Mouse (Mus musculus) urinary bladder, adult 18-20 months (tissue): Measurements from ENCODE around the gene Mb.
"Not testable (repeated sequence)": the region's sequence is repeated elsewhere in the genome, so short reads cannot be mapped to it uniquely, and the experiment has no call there.

Source experiments
- DNase-seq, 2 experiments: peaks; one replicate each; pipeline ENCODE4 v3.0.0; 2022; ENCODE audit warnings: low spot score in 2 of 2, mixed read lengths in 2 of 2

Gene Mb

DNA sequence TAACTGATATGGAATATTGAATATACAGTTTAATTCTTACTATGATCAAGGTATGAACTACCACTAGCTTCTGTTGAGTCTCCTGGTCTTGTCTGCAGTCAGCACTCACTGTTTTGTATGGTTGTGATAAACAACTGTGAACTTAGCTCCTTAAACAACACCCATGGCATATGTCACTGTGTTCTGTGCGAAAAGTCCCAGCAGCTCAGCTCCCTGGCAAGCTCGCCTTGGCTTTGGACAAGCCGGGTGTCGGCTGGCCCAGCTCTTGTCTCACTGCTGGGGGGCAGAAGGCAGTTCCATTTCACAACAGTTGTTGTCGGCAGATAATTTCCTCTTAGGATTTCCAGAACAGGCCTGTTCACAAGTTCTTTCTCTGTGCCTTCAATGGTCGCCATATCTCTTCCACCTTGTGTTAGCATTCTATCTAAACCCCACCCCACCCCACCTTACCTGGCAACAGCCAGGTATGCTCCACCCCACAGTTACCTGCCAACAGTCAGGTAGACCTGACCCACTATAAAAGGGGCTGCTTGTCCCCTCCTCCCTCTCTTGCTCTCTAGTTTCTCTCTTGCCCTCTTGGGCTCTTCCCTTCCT lies 14.9 kb upstream of the Mb start:
- DNase-seq = no peak

DNA sequence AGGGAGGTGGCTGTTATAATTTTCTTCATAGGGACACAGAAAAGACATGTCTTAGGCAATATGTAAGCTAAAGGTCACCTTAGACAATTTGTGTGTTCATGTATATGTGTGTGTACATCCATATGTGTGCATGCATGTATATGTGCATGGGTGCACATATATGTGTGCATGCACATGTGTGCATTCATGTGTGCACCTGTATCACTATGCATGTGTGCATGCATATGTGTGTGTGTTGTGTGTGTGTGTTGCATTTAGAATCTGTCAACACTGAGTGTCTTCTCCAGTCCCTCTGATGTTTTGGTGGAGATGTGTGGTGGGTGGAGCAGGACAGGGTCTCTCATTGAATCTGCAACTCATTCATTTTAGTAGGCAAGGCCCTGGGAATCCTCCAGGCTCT lies 12.3 kb upstream of the Mb start:
- DNase-seq = no peak

DNA sequence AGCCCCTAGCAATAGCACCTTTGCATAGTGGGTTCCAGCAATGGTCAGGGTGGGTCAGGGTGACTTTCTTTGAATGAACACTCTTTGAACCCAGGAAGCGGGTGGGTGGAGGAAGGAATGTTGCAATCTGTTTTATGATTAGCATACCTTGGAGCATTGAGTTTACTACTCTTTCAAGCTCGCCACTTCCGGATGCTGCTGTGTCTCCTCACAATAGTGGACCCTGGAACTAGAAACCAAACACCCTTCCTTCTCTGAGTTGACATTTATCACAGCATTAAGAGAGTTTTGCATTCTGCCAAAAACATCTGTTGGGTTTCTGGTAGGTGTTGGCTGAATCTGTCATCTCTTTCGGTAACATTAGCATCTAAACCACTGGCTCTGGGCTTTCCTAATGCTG lies 8.9 kb upstream of the Mb start:
- DNase-seq = not testable (repeated sequence)

DNA sequence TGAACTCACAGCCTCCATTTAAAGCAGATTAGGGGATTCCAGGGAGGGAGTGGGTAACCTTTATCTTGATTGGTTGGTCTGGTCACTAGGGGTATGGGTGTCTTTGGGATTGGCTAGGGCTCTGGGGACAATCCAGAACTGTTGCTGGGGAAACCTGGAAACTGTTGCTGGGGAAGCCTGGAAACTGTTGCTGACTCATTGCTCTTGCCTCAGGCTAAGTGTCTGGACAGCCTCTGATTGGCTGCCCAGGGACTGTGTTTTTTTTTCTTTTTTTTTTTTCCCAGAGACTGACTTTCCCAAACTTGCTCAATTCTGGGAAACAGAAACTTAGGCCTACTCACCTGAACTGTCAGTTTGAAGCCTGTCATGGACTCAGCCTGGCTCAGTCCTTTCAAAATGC lies 8.1 kb upstream of the Mb start:
- no peak for DNase-seq

DNA sequence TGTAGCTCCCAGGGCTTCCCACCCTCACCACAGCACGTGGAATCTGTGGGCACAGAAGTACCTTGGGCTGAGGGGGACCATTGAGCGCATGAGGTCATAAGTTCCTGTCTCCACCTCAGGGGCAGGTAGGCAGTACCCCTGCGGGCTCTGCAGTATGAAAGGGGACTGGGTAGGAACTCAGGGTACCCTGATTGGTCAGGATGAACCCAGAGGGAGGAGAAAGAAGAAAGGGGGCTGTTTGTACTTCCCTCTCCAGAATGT lies 6.3 kb upstream of the Mb start:
- no peak for DNase-seq

DNA sequence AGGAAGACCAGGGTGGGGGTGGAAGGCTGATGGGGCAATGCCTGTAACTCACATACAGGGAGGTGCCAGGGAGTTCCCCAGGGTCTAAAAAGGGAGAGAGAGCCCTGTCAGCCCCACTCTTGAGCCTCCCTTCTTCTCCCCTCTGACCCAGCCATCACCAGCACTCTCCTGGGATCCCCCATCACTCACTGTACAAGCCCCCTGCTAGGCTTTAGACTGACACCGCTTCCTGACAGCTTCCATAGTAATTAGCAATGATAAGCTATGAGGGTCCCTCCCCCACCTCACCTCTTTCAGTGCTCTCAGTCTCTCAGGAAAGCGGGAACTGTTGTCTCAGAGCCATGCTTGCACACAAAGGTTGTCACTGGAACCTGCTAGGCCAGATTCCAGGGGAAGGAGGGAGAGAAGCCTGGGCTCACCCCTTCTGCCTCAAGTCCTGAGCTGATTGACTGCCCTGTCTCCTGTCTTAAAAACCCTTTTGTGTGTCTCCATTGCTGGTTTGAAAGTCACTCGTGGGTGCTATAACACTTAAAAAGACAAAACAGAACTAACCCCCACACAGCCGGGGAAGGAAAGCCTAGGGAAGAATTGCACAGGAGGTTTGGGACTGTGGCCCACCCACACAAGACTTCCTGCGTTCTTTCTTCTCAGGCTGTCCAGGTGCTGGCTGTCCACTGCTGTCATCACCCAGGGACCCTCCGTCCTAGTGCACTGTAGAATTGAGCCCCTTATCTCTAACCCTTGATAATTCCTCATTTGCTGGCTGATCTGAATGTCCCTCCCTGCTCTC lies 5.7 kb upstream of the Mb start:
- no peak for DNase-seq

DNA sequence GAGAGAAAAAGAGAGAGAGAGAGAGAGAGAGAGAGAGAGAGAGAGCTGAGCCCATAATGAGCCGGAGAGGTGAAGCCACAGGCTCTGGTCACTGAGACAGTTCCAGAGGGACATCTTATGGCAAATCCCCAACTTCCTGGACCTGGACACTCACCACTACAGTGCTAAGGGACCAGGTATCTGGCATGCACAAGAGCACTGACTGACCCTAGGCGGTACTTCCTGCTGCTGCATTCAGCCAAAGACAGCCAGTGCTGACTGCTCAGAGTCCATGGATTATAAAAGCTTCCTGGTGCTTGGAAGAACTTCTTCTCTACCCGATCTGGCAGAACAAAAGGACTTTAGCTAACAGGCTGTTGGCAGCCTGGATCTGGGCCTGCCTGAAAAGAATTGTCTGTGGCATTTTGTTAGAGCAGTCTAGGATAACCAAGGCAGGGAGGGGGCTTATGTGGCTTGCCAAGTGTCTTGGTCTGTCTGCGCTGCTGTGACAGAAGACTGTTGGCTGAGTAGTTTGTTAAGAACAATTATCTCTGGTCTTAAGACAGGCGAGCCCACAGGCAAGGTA lies 4.2 kb upstream of the Mb start:
- DNase-seq = no peak

DNA sequence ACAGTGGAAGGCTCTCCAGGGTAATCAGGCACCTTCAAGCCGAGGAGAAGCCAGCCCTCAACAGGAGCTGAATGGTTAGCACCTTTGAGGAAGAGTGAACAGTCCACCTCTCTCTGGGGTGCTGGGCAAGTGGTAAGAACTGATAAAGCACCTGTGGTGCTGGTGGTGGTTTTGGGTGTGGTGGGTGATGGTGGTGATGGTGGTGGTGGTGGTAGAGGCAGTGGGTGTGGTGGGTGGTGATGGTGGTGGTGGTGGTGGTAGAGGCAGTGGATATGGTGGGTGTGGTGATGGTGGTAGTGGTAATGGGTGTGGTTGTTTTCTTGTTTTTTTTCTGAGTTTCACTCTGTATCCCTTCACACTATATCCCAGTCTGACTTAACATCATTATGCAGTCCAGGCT lies 2.6 kb upstream of the Mb start:
- DNase-seq = no peak

DNA sequence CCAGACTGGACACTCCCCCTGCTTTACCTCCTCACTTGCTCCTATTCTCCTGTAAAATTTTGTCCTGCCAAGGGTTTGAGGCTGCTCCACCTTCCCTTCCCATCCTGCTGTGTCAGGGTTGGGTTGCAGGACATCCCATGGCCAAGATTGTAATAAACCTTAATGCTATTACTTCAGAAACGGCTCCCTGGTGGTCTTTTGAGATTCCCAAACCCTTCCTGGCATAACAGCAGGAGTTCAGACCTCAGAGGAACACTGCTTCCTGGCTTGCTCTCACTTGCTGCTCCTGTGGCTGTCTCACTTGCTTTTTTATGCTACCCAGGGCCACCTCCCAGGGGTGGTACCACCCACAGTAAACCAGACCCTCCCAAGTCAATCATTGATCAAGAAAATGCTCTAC lies 1.7 kb upstream of the Mb start:
- DNase-seq = no peak

DNA sequence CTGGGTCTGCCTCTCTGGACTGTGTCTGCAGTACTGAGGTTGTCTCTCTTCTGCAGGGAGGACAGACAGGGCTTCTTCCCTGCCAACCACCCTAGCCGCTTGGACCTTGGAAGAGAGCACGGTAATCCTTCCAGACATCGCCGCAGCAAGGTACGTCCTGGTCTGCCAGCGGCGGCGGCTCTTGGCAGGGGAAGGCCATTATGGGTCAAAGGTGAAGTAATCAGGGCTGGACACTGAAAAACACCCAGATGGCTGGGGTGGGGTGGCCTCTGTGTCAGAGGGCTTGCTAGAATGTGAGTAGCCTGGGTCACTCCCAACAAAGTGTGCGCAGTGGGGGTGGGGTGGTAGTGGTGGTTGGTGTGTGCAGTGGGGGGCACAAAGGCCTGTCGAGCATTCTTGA lies 4.9 kb downstream of the Mb start:
- DNase-seq = no peak

DNA sequence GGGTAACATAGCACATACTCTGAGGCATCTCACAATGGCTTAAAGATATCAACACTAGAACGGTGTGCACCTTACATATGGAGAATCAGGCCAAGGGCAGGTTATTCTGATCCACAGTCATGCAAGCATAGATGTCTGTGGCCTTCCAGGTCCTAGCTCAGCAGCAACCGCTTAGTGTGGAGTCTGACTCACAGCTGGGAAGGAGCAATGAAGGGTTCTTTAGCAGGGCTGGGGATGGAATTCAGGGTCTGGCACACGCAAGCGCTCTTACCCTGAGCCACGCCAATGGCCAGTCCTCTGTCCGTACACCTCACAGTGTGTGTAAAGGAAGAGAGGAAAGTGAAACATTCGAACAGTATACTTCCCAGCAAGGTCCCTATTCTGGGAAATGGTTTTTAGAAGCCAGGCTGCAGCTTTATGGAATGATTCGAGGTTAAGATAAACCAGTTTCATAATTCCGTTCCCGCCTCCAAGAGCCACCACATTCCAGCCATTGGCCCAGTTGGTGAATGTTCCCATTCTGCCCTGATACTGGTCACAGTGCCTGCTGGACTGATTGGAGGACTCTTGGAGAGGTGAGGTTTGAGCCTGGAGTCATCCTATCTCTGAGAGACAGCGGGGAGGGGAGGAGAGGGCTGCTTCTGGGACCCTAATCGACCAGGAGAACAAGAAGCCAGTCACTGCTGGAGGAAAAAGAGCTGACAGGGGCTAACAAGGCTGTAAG lies 5.7 kb downstream of the Mb start, which contains the start of gene Apol6:
Gene Apol6 (plus strand): TSS at position 133 of the 724 bp plus-strand sequence.
- DNase-seq = no peak

DNA sequence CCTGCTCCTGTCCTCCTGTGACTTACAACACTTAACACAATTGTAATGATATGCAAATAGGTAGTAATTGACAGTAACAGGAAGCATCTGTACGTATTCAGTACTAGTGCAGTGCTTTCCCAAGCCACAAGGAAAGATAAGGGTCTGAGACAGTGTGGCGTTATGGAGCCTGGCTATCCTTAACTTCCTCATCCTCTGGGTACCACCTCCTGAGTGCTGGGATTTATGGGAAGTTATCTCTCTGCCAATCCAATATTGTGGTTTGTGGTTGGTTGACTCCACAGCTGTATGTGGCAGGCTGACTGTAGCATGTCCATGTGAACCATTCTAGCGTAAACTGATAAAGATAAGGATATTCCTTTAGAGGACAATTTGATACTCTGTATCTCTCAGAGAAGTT lies 9.7 kb downstream of the Mb start:
- DNase-seq = no peak

DNA sequence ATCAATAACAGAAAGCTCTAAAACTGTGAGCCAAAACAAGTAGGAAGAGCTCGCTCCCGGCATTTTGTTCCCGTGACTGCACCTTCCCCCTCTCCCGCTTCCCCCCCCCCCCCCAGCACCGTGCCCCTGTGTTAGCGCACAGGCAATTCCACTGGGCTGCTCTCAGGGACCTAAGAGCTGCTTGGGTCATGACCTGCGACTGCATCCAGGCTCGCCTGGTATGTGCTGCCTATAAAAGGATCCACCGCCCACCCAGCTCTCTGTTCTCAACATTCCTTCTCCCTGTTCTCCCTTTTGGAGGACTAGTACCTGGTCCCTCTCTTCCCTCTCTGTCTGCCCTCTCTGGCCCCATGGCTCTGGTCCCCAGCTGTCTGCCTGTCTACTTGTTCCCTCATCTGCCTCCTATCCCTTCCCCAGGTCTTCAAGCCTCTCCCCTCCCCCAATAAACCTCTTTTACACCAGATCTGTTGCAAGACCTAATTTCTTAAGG lies 11.2 kb downstream of the Mb start:
- DNase-seq = no peak

DNA sequence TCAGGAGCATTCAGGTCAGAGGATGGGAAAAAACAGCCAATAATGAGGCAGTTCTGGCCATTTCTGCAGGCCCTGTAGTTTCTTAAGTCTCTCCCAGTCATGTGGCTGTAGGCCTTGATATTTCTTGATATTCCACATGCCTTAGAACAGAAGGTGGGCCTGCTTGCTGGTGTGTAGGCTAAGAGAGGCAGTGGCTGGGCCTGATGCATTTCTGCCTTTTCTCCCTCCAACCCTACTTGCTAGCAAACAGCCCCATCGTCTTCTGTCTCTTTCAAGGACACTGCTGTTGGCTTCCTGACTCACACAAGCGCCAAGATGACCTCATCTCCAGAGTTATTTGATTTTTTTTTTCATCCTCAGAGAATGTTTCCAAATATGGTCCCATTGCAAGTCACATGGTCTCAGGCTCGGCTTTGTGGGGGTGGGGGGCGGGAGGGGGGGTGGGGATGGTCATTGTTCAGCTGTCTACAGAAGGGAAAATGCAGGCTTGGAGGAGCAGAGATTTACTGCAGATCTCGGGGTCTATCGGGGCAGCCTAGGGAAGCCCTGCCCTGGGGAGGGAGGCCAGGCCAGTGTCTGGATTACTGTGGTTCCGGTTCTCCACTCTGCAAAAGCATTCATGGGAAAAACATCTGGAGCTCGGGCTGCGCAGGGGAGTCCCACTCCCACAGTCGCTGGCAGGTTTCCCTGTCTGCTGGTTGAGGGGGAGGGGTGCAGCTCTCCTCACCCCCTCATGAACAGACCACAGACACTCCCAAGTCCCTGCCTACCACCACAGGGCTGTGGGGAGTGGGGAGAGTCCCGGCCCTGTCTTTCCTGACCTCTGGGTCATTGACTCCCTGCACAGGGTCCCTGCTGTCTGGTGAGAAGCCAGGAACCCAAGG lies 12.9 kb downstream of the Mb start:
- peak in 1 of 2 experiments; percentile 56 for DNase-seq

DNA sequence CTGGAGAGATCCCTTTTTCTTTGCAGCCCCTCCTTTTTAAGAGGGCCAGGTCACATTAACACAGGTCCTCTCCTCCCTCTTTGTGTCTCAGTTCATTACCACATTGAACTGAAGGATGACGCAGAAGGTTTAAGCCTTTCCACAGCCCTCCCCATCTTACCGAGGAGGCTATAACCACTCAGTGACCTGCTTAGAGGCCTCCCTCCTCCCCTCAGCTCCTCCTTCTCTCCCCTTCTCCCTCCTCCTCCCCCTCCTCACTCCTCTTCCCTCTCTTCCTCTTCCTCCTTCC lies 13.5 kb downstream of the Mb start:
- DNase-seq = no peak

DNA sequence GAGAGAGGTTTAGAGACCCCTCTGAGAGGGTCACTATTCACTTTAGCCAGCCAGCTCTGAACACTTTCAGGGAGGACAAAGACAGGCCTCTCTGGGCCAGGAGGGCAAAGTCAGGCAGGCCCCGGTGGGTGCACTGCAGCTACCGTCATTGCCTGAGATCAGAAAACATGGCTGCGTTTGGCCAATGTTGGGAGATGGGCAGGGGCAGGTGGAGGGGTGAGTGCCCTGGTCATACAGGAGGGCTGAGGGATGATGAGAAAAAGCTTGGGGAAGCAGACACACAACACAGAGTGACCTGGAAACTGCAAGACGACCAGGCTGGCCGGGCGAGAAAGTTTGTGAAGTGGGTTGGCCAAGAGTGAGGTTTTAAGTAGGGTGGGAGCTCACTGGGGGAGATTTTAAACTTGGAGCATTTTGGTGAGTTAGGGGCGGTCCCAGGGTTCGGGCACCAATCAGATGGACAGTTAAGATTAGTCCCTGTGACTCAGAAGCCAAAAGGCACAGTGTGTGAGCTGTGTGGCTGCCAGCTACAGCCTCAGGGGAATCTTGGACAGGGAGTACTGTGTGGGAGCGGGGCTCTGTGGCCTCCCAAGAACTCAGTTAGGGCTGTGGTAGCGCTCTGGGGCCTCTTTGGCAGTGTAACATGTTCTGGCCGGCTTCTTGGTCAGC lies 14.0 kb downstream of the Mb start:
- DNase-seq = peak in 1 of 2 experiments; percentile 60

DNA sequence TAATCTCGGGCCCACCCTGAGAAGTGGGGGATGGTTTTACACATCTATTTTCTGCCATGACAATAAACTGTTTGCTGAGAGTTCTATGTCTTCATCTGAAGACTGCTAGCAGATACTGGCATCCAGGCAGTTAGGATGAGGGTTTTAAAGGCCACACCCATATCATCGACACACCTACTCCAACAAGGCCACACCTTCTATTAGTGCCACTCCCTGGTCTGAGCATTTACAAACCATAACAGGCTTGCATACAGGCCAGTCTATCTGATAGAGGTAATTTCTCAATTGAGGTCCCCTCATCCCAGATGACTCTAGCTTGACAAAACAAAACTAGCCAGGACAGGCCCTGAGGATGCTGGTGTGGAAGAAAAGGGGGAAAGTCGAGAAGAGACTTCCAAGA lies 14.8 kb downstream of the Mb start:
- DNase-seq = no peak

DNA sequence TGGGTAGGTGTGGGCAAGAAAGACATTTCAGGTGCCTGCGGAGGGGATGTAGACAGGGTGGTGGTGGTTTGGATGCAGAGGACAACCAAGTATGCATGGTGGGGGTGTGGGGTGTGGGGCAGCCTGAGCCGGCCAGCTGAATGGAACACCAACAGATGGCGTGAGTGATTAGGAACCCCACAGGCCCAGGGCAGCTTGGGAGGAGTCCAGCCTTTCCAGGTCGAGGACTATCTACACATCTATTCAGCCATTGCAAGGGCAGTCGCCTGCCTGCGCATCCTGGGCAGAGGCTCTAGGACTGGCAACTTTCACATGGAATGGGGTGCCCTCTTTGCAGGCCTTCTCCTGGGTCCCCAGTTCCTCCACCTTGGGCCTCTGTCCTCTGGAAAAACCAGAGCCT lies 15.9 kb downstream of the Mb start:
- no peak for DNase-seq

DNA sequence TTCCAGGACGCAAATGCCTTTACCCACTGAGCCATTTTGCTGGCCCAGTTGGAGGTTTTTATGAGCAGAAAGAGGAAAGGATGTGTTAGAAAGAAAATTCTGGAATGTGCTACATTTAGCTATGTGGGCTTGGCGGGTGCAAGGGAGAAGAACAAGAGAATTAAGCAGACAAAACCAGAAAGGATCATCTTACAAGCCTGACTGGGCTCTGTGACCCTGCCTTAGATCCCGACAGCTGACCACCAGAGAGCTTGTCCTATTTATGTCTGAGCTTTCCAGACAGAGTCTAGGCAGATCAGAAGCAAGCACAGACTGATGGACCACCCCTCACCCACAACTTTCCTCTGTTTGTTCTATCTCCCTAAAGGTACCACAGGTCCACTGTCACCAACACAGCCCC lies 19.2 kb downstream of the Mb start:
- no peak for DNase-seq

DNA sequence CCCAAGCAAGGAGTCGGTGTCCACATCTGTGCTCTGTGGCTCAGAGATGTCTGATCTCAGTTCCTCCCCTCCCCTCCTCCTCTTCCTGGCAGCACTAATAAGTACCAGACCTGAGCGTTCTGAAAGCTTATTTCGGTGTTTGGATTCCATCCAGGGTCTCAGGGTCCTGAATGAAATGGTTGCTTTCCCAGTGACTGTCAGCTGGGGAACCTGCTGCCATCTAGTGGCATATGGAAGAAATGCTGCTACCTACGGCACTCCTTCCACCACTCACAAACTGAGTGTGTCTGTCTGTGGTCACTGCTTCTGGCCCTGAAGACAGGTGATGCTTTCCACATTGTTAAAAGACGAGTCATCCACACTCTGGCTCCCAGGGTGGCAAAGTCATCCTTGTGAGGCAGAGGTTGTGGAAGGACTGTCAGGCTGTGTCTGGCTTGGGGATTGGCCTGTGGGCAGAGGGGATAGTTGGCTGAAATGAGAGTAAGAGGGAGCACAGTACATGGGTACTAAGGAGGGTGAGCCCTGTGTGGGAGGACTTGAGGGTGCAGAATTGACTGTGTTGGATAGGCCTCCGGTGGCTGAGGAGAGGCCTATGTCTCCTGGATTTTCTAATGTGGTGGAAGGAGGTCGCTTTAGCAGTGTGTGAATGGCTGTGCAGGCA lies 21.0 kb downstream of the Mb start:
- DNase-seq = peak in 1 of 2 experiments; percentile 25

DNA sequence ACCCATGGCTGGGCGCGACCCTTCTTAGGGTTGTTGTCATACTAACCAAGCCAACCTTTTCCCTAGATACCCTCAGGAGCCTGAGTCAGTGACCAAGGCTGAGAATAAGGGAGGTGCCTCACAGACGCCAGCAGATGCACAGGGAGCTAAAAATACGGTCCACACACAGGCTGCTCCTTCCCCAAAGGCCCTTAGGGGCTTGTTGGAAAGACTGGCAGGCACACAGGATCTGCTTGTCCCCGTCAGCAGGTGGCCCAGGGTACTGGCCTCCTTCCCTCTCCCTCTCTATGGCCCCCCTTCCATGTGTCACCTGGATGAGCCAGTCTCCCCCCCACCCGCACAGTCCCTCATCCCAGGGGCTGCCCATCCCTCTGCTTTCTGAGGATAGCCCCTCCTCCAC lies 22.8 kb downstream of the Mb start:
- no peak for DNase-seq
